Mouse (Mus musculus) monocyte, adult 5-6 weeks (primary cell): Measurements from ENCODE around the gene Lyrm2. TPM values are rescaled to one million over a fixed set of nuclear protein-coding genes. Genes with fewer than 3 reads are reported as not detected.

Source experiments
- ATAC-seq: fragments of 153-309, 156-312 bp; replicated peaks from 2 replicates; pipeline ENCODE4 v1.8.0; 2017; ENCODE audit warnings: mild to moderate bottlenecking; ENCODE audit not compliant: low TSS enrichment, insufficient number of reproducible peaks, severe bottlenecking, poor library complexity, low FRiP score
- total RNA-seq: library from RNA; stranded (forward); fragments of 200-1000, 200-491, 200-594 nt; gene quantifications from 3 replicates; pipeline ENCODE4 v1.2.3, GENCODE M21; 2017

Lyrm2 gene
- total RNA-seq, 1 experiment from 2014 or later, result 65.1 TPM

- no peak for ATAC-seq
Observed at GRCm38 (mm10) chr4:32836071-32836470, 36.0 kb downstream of the Lyrm2 start.

DNA sequence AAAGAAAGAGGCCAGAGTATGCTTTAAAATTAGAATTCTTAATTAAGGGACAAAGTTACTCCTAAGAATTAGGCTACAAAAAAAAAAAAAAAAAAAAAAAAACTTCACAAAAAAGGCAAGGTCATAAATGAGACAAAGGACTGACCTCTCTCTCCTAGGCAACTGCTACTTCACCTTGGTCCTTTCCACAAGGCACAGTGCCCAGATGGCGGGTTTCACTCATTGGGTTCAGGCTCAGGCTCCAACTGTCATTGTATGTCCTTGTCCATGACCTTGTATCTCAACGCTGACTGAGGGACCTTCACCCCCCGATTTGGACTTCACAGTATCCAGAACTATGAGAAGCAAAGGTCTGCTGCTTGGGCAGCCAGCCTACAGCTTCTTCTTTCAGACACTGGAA is 38.3 kb downstream of the Lyrm2 start:
- no peak for ATAC-seq

Other genes starting within 250 kb of the Lyrm2 start
- 0.29 TPM in 1 of 3 replicates, not detected in the others for gene Gja10, start 197.5 kb upstream of the Lyrm2 start, total RNA-seq
- gene Casp8ap2, start 184.8 kb upstream of the Lyrm2 start, total RNA-seq, result 39.7 to 46.2 TPM (median 40.0 TPM) in 3 replicates
- gene Mdn1, start 143.1 kb upstream of the Lyrm2 start, total RNA-seq, result 21.5 to 36.2 TPM (median 23.4 TPM) in 3 replicates
- not detected in 3 replicates for gene Ankrd6, start 150.6 kb downstream of the Lyrm2 start, total RNA-seq
- 0.19 to 0.64 TPM (median 0.29 TPM) in 3 replicates for gene Rragd, start 182.8 kb downstream of the Lyrm2 start, total RNA-seq
- gene Ube2j1, start 231.2 kb downstream of the Lyrm2 start, total RNA-seq, result 58.3 to 78.3 TPM (median 74.0 TPM) in 3 replicates